Mouse (Mus musculus) left cerebral cortex, adult 11 months (tissue): ENCODE measurements around the gene Slc35g1.
A peak's percentile ranks its signal among the peaks of the same experiment; 100 is the strongest.
"Not testable (repeated sequence)": the region's sequence is repeated elsewhere in the genome, so short reads cannot be mapped to it uniquely, and the experiment has no call there.

Source experiments
- DNase-seq: peaks from one replicate; pipeline ENCODE4 v3.0.0; 2022; ENCODE audit warnings: low spot score

Gene Slc35g1

DNA sequence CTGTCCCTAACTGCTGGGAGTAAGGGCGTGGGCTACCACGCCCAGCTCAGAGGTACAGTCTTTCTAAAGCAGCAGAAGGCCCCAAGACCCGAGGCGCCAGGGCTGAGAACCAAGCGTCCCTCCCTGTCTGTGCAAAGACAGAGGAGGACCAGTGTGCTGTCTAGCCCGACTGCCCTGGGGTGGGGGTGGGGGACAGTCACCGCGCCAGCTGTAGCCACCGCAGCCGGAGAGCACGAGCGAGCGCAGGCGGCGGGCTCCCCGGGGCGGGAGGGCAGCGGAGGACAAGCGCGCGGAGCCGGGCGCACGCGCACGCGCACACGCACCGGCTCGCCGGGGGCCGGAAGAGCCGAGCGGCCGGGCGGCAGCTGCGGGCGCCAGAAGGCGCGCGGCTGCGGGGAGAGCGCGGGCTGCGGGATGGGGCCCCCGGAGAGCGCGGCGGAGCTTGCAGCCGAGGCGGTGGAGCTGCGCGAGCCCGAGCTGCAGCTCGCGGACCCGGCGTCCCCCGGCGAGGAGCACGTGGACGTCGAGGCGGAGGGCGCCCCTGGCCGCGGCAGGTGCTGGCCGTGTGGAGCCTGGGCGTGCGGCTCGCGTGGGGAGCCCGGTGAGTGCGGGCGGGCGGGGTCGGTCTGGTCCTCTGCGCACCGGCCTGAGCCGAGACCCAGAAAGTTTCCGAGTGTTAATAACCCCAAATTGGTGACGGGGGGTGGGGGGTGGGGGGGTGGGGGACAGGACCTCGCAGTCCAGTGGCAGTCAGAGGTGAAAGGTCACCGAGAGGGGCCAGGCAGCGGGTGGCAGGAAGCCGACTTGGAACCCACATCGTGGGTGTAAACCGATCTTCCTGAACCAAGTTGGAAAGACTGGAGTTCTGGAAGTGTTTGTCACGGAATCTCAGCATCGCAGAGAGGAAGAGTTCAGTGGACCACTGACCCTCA, at the start of gene Slc35g1:
TSS of gene Slc35g1 (plus strand) at position 280 of the 932 bp plus-strand sequence.
- DNase-seq = peak; percentile 34

DNA sequence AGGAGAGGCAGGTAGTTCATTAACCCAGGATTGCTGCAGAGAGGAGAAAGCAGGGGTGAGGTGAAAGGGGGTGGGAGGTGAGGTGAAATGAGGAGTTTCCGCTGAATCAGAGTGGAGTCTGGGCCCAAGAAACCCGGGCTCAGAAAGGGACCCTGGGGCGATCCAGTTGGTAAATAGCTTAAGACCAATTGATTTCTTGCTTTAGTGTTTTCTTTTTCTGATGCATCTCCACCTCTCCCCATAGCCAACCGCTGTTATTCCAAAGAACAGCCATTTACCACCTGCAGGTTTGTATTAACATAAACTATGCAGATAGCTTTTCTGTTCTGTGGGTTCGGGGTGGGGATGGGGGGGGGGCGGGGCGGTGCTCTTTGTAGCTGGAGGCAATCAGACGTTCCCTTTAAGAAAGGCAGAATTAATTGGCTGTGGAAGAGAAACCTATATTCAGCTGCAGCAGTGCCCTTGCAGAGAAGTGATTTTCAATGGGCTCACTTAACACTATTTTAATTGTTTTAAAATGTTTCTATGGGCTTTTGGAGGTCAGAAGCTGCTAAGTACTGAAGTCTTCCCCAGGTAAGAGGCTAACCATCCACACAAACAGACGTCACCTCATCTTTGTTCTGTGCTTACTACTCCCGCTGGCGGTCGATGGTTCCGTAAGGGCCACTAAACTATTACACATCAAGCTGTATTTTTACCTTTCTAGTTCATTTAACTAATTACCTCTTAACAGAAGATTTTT, 47.3 kb upstream of the Slc35g1 start:
- no peak for DNase-seq

DNA sequence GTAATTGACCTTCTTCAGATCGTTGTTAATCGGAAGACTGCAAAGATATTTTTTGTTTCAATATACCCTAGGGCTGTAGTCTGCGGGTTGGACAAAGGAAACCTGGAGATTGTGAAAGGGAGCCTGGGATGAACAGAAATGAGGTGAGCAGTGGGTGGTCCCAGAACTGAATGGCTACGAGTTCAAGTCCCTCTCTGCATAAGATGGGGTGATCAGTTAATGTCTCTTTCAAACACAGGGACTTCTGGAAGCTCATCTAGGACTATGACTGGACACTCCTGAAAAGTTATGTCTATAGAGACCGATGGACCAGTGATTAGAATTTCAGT, 46.8 kb upstream of the Slc35g1 start:
- no peak for DNase-seq

DNA sequence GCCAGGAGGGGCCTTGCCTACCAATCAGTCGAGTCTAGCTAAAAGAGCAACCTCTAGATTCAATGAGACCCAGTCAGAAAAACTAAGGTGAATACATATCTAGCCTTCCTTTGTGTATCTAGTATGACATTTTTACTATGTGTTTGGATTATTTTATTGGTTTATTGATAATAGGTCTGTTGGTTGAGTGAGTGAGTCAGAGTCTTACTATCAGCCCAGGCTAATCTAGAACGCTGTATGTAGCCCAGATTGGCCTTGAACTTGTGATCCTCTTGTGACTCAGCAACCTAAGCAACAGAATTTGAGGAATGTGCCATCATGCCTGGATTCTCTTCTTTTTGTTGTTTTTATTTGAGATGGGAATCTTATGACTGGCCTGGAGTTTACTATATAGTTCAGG, 44.6 kb upstream of the Slc35g1 start:
- no peak for DNase-seq

DNA sequence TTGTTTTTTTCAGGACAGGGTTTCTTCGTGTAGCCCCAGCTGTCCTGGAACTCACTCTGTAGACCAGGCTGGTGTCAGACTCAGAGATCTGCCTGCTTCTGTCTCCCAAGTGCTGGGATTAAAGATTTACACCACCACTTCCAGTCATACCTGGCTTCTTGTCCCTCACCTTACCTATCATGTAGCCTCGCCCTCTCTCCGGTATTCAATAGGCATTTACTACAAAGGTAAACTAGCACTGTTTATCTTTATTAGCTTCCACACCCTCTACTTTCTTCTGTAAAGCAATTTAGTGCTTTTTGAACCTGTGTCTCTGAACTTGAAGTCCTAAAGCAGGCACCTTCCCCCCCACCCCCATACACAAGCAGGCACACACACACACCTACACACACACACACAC, 44.1 kb upstream of the Slc35g1 start:
- no peak for DNase-seq

DNA sequence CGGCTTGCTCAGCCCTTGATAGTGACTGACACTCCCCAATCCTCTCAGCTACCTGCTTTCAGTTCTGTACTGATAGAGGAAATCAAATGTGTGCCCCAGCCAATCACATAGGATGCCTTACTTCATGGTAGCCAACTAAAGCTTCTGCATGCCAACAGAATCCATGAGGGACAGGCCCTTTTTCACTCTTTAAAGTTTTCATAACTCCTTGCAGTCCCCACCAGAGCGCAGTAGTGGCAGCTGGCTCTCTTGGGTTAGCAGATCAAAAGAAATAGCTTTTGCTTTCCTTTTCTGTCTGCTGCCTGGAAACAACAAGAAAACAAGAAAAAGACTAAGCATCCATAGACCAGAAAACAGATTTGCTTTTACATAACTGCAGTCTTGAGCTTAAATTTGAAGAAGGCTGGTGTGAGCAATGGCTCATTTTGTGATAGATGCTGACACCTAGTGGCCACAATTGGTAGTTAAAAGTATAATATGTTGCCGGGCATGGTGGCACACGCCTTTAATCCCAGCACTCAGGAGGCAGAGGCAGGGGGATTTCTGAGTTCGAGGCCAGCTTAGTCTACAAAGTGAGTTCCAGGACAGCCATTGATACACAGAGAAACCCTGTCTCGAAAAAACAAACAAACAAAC, 43.2 kb upstream of the Slc35g1 start:
- peak; percentile 41 for DNase-seq

DNA sequence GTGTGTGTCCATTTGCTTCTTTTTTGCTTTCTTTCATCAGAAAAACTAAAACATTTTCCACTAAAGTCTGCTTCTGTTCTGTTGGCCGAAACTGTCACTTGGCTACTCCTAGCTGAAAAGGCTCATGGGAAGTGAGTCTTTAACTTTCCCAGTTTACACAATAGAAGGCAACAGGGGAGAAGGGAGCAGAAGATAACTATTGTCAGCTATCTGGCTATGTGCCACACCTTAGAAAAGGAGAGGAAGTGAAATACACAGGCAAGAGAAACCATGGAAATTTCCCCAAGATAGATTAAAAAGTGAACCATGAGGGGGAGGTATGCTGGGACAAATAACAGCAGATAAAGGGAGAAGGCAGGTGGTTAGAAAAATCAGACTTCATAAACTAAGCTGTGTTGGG, 41.5 kb upstream of the Slc35g1 start:
- DNase-seq = no peak

DNA sequence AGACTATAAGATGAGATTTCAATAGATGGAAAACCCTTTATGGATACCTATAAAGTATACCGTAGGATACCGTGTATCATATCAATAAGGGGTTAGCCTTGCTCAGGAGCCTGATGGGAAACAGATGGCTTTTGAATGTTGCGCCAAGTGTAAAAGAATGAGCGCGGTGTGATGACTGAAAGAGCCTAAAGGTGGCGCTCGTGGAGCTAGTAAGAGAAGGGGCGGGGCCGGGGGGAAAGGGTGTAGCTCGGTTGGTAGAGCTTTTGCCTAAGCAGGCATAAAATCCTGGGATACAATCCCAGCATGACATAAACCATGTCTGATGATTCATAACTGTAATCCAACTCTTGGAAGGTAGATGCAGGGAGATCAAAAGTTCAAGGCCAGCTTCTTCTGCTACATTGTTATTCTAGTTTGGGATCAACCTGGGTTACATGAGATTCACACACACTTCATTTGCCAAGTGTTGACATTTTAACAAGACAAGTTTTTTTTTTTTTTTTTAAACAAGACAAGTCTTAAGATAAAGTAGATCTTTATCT, 40.9 kb upstream of the Slc35g1 start:
- no peak for DNase-seq

DNA sequence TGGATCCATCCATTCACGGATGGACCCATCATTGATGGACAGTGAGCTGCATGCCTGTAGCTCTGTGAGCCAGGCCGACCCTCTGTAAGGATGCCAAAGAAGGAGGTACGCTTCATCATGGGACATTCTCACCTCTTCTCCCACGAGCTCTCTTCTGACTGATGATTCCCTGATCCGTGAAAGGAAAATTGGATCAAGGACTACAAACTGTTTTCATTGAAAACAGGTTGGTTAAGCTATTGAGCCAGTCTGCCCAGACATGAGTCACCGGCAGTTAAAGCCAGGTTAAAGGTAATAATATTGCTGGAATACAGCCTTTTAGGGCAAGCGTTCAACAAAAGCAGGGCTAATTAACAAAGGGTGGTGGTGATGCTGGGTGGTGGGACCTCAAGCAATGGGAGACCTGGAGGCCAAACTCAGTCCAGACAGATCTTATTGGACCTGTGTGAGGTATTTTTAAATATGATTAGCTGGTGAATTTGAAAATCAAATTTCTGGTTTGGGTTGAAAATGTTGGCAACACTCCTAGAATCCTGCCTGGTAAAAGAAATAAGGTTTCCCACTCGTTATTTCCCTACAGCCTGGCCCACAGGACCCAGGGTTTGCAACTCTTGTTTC, 39.5 kb upstream of the Slc35g1 start:
- no peak for DNase-seq

DNA sequence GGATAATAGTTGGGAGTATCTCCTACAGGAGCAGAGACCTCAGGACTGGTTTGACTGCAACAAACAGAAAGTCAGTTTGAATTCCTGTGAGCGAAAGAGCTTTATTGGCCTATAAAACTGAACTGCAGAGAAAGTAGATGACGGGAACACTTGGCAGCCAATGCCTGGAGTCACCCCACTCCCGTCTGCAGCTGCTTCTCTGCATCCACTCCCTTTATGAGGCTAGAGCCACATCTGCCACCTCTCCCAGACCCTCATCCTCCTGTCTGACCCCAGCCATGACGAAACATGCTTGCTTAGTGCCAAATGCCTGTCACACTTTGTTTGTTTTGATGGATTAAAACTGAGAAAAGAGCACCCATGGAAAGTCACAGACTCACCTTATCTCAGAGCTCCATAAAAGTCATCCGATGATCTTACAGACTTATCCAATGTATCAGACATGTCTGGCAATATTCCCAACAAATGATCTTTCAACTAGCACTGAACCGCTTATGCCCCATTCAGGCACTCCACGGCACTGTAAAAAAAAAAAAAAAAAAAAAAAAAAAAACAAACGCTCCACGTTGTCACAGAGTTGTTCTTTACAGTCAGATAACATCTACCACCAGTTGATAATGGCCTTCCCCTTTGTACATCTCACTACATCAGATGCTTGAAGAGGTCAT, 37.7 kb upstream of the Slc35g1 start:
- no peak for DNase-seq

DNA sequence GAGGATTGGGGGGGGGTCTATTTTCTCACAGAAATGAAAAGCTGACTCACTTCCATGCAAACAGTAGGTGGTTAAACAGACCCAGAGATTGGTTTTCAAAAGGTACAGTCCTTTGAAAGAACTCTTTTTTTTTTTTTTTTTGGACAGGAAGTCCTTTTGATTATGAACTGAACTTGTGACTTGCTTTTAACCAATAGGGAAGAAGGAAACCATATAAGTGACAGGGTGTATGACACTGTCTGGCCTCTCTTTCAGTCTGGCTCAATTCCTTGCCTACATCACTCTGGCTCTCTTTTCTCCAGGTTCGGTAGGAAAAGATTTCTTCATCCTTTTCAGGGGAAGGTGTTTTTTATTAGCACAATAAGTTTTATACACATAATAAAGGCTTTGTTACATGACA, 36.5 kb upstream of the Slc35g1 start:
- DNase-seq = no peak

DNA sequence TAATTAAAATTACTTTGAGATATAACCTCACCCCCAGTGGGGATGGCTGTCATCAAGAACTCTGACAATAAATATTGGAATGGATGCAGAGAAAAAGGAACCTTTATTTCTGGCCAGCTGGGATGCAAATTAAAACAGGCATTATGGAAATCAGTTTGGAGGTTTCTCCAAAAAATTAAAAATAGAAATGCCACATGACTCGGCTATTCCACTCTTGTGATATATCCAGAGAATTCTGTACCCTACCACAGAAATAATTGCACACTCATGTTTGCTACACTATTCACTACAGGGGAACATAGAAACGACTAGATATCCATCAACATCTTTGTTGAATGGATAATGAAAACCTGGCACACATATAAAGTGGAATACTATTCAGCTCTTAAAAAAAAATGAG, 33.9 kb upstream of the Slc35g1 start:
- no peak for DNase-seq

DNA sequence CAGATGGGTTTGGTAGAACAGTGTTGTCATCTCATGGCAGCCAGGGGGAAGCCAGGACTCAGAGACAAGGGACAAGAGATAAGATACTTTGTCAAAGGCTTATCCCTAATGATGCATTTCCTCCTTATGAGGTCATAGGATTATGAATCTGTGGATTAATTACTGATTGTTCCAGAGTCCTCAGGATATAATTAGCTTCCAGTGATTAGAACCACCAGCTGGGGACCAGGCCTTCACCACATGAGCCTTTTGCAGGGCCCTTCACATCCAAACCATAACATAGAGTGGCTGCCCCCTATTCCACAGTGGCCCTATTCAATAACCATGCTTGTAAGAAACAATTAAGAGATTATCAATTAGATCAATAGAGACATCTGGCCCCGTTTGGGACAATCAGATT, 32.4 kb upstream of the Slc35g1 start:
- no peak for DNase-seq

DNA sequence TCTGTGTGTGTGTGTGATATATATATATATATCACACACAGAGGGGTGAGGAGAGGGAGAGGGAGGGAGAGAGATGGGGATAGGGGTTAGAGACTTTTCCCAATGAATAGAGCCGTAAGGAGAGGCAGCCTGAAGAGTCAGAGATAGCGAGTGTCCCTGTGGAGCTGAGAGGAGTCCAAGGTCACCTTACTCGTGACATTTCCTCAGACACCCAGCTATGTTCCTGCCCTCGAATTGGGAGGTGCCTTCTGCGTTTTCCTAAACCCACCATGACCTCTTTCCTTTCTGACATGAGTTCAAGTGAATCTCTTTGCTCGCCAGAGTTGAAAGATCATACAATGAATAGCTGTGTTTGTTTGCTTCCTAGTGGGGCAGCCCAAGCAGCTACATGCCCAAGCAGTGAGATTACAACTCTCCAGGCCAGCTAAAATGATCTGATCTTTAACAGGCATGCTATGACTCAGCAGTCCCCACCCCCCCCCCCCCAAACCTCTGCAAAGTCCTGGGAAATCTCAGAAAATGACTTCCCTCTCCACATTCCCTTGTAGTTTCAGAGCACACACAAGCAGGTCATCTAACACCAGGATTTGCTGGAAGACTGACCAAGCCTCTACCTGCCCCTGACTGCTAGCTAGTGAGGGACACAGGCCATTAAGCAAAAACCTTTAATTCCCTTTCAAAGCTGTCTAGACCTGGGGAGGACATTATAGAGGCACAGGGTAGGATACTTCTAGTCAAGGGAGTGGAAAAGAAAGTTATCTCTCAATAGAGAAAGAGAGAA, 31.7 kb upstream of the Slc35g1 start:
- DNase-seq = no peak

DNA sequence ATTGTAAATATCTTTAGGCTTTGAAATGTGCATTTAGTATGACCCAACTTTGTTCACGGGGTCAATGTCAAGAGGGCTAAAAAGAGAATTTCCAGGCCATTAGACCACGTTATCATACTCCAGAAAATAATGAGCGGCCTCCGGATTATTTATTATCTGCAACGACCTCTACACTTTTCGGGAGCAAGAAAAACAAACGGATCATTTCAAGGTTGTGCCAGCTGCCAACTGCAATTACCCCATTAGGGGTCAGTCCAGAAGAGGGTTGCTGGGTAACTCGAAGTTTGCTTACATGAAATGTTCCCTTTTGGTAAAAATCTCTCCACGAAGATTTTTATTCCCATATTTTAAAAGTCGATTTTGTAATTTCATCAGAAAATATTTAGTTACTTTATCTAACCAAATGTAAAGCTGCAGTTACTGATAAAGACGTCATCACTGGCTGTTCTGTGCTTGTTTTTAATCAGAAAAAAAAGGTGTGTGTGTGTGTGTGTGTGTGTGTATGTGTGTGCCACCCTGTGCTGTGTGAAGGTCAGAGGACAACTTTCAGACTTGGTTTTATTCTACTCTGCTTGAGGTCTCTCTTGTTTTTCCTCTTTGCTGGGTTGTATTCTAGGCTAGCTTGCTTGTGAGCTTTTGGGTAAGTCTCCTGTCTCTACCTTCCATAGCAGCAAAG, 30.7 kb upstream of the Slc35g1 start:
- DNase-seq = no peak

DNA sequence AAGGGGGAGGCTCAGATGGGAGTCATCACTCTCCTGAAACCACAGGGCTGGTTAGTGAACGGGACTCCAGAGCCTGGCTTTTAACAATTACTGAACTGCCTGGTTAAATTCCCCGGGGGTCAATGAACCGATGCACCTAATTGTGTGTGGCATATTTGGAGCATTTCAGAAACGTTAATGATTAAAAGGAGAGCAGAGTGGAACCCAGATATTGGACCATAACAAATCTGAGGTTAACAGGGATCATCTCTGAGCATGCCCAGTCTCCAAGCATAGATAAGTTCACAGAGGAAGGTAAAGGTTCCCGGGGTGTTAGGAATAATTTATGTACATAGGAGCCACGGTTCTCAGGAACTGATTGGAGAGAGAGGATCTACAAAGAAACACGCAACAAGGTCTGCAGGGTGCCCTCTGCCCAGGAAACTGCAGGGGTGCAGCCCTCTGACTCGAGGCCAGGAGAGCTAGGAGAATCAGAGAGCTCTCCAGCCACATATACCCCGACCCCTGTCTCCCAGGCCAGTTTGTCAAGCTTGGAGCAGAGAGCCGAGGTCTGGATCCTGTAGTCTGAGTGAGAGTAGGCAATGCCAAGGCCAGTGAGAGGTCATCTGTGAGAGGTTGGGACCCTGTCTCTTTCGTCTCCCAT, 23.2 kb upstream of the Slc35g1 start:
- no peak for DNase-seq

DNA sequence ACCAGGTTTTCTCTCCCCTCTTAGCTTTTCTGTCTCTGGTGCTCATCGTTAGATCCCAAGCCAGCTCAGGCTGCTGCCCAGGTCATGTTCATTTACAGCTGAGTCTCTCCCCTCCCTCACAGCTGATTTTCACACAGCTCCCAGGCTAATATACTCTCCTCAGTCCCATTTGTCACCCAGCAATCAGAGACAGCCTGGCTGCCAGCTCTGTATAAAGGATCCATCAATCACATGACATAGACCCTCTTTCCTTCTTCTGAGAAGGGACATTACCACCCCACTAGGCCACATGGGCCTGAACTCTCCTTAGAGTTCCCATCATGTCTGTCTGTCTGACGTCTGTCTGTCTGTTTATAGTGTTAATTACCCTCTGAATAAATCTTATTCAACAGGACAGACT, 22.4 kb upstream of the Slc35g1 start:
- no peak for DNase-seq

DNA sequence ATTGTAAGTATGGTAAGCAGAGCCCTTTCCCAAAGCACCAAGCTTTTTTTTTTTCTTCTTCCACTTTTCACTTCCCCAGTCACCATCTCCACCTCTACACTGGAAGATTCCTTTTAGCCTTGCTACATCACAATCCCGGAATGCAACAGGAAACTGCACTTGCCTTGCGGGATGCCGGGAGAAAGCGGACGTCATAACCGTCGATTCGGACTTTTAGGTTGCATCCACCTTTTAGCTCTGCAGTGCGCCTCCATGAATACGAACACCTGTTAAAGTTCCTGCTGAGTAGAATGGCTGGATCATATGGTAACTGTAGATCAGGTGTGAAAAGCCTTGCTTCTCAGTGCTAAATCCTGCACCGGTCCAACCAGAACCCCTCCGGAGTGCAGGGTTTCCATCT, 12.0 kb upstream of the Slc35g1 start:
- no peak for DNase-seq

DNA sequence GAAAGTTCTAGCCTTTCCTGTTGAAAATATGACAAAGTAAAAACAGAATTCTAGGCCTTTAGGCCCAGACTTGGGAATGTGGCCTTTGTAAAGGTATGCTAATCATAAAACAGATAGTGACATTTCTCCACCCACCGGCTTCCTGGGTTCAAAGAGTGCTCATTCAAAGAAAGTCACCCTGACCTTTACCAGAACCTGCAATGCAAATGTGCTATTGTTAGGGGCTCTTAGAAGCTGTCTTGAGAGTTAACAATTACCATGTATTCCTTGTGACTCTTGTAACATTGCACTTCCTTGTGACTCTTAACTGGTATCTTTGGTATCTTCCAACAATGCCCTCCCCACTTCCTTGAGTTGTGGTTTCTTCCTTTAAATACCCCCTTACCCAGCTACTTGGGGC, 8.8 kb upstream of the Slc35g1 start:
- not testable (repeated sequence) for DNase-seq

DNA sequence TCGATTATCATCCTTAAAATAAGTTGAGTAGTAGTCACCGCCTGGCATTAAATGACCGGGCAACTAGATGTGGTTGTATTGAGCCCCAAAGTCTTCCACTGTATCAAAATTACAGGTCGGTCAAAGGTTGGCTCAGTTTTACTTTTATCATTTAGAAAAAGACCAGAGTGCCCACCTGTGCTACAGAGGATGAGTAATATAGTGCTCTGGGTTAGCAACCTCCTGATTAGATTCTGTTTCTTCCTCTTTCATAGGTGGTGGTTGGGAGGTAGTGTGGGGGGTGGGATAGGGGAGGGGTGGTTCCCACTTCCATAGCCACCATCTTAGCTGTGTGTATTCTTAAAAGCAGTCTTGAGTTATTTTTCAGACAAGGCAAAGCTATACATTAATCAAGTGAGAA, 7.9 kb upstream of the Slc35g1 start:
- no peak for DNase-seq
